Mouse (Mus musculus): ENCODE results near the gene Adcy6. TPM values are rescaled to one million over a fixed set of nuclear protein-coding genes. Genes with fewer than 3 reads are reported as not detected.

The Adcy6 gene
- 2.2 and 3.1 TPM in 2 replicates for total RNA-seq (2015)
- total RNA-seq (2017) = 6.7 and 7.7 TPM in 2 replicates

DNA sequence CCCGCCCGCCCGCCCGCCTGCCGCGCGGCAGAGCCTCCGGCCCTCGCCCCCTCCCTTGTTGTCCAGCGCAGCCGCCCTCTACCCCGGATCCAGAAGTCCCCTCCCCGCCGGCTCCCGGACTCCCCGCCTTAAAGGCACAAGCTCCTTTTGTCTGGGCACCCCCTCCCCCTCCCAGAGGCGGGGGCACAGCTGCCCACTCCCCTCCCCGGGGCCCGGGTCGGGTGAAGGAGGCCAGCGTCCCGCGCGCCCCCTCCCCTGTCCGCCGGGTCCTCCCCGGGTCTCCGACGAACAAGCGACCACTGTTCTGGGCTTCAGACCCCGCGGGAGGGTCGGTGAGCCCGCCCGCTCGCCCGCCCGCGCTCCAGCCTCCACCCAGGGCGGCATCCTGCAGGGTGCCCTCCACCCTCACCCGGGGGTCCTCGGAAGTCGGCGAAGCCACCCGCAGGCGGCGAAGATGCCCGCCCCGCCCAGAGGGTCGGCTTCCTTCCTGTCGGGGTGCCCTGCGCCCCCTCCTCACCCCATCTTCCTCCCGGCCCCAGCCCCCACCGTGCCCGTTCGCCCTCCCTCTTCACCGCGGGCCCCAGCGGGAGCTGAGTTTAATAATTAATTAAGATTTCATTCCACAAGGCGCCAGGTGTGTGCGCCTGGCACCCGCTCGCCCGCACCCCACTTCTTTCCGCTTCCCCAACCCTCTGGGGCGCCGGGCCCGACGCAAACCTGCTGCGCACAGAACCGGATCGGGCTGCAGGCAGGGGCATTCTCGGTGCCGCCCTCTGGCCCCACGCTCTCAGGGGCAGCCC lies at the start of gene Adcy6:
TSS of gene Adcy6 (minus strand) at position 746 of the 800 bp plus-strand sequence.
- 0 out of 2 replicates have a peak, but pooled peaks have one; percentile 16 for ATAC-seq (replicated peaks; ENCODE audit: poor library complexity)

DNA sequence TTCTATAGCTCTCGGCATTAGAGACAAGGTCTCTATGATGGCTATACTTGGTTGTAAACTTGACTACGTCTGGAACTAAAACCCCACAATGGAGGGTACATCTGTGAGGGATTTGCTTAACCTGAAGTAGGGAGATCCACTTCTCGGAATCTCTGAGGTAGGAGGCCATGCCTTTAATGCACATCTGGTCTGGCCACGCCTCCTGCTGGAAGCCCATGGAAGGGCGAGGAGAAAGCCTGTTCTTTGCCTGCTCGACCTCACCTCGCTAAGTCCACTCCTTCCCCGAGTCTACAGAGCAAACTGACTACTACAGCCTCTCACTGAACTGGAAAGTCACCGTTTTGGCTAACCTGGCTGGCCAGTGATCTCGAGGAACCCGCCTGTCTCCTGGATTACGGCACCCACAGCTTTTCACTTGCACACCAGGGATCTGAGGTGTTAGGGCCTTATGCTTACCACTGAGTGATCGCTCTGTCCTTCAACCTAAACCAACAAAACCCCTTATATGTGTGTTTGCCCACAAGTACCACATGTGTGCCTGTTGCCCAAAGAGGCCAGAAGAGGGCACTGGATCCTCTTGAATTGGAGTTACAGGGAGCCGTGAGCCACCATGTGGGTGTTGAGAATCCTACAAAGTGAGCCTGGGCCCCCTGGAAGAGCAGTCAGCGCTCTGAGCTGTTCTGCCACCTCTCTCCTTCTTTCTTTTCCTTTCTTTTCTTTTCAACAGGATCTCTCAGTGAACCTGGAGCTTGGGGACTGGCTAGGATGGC lies 47.3 kb upstream of the Adcy6 start:
- peak; percentile 37; the same call in 1 of the 2 replicates for ATAC-seq (replicated peaks; ENCODE audit: poor library complexity)

DNA sequence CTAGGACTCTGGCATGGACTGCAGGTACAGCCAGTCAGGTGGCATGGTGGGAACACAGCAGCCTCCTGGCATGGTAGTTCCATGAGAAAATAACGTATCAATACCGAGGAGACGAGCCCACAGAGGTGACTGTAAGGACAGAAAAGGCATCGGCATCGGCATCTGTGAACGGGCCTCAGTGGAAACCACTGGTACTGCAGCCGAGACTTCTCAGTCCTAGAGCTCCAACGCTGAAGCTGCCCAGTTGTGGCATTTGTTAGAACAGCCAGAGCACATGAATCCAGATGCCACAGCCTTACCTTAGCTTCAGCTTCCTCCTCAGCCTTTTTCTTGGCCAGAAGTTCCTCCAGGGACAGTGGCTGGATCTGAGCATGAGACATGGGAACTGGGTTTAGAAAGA lies 42.3 kb upstream of the Adcy6 start:
- no peak for ATAC-seq (replicated peaks; ENCODE audit: poor library complexity)

DNA sequence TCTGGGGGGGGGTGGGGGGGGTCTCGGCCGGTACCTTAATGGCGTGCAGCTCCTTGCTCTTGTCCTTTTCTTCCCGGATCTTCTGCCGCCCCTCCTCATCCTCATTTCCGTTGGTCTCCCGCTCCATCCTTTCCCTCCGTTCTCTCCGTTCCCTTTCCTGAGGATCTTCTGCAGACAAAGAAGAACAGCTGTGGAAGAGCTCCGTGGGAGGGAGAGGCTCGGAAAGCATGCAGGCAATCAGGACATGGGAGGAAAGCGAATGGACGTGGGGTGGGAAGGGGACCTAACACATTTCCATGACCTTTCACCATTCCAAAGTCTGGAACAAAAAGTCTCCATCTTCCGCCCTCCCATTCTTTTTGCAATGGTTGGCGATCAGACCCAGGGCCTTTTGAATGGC lies 41.6 kb upstream of the Adcy6 start:
- ATAC-seq (replicated peaks; ENCODE audit: poor library complexity) = no peak

DNA sequence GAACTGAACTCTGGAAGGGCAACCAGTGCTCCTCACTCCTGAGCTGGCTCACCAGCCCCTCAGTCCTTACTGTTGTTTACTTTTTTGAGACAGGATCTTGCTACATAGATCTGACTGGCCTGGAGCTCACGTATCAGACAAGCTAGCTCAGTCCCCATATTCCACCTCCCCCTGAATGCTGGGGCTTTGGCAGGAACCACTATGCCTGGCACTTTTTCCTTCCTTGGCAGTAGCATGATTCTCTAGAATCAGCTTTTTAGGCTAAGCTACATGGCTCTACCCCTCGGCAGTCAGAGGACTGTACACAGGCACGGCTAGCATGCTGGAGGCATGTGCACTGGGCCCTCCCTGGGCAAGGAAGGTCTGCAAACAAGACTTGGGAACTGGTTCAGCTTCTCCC lies 38.2 kb upstream of the Adcy6 start:
- ATAC-seq (replicated peaks; ENCODE audit: poor library complexity) = no peak

DNA sequence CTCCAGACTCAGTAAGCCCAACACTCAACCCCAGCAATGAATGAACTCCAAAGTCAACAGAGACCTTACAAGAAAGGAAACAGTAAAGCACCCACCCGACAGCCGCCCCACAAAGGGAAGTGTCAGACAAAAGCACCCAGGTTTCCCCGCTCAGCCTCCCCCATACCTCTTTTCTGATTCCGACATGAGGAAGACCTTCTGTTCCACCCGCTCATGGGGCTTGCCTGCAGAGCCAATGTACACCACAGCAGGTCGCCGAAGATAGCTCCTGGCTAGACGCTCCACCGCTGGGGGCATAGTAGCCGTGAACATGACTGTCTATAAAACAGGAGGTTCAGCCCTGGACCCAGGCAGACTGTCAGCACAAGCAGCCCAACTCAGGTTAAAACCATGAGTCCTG lies 37.4 kb upstream of the Adcy6 start:
- no peak for ATAC-seq (replicated peaks; ENCODE audit: poor library complexity)

DNA sequence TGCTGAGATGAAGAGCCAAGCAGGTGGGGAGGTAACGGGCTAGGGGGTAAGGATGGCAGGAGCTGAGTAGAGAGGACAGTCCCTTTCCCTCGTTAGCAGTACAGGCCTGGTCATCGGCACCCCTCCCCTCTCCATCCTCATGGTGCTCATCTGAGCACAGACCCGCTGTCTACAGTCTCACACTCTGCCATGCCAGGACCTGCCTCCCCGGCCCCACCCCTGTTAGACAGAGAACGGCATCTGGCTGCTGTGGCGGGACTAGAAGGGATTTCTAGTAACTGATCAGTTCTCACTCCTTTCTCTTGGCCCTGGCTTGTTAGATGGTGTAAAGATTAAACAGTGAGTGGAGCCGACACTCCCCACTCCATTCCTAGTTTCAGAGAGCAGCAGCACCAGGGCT lies 36.9 kb upstream of the Adcy6 start:
- no peak for ATAC-seq (replicated peaks; ENCODE audit: poor library complexity)

DNA sequence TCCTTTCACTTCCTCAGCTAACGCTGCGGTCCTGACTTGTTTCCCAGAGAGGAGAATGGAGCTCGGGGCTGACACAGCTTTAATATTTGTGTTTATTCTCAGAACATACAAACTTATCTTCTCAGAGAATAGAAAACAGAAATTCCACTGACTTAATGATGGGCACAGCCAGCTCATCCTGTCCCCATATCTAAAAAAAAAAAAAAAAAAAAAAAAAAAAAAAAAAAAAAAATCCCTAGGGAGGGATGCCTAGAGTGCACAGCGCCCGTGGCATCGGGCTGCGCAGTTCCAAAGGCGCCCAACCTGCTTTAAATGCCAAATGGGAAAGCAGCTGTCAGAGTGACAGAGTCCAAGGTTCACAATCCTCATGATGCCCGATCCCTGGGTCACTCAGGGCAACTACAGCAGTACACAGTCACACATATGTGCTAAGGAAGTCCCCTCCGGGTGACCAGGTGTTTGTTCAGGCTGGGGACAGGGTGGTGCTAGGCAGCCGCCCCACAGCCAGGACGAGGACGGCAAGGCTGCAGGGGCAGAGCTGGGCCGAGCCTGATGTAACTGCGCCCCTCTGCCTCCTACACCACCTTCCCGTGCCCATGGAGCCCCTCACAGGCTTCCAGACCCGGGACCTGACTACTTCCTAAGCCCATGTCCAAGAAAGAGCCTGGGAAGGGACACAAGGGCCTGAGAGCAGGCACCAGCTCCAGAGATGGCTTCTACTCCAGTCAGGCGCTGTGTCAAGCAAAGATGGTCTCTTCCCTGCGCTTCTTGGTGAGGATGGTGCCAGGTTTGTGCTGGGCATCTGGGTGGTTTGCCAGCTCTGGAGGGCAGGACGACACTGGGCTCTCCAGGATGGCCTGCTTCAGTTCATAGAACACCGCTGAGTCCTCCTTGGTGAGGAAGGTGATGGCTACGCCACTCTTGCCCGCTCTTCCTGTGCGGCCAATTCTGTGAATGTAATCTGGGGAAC lies 35.5 kb upstream of the Adcy6 start:
- no peak for ATAC-seq (replicated peaks; ENCODE audit: poor library complexity)

DNA sequence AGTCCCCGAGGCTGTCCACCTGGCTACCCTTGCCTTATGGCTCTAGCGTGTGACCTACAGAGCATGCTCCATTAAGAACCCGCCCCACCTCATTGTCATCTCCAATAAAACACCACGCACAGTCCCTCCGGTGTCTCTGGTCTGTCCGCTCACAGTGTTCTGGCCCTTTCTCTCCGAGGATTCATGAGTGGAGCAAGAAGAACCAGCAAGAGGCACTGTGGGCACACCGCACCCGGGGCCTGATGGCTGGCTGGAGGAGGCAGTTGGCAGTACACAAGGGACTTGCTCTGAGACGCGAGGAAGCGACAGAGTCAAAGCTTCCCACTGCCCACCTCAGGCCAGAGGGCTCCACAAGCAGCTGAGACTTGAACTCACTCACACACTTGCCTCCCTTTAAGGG lies 34.5 kb upstream of the Adcy6 start:
- ATAC-seq (replicated peaks; ENCODE audit: poor library complexity) = no peak

DNA sequence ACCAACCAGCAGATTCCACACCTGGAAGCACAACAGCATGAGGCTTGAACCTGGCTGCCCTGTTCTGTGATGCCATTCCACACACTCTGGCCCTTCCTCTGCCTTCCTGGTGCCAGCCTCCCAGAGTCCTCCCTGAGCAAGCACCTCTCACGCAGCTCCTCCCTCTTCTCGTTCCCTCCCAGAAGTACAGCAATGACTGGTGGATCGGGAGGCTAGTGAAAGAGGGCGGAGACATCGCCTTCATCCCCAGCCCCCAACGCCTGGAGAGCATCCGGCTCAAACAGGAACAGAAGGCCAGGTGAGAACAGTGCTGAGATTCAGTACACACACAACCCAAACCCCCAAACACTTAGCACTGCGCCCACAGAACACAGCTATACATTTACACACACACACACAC lies 30.3 kb upstream of the Adcy6 start:
- no peak for ATAC-seq (replicated peaks; ENCODE audit: poor library complexity)

DNA sequence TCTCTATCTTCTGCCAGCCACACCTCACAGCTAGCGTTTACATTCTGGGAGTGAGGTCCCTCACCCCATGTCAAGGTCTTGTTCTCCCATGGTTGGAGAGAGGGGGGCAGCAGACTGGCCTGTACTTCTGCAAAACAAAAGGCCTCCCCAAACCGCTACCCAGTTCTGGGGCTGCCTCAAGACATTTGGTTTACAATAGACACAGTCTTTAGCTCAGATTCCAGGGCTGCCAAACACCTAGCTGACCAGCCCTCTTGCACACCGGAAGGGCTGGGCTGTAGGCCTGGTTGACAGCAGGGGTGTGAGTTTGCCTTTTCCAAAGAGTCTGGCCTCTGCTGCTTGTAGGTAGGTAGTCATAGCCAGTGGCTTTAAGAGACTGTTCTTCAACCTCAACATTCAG lies 27.3 kb upstream of the Adcy6 start:
- ATAC-seq (replicated peaks; ENCODE audit: poor library complexity) = no peak

DNA sequence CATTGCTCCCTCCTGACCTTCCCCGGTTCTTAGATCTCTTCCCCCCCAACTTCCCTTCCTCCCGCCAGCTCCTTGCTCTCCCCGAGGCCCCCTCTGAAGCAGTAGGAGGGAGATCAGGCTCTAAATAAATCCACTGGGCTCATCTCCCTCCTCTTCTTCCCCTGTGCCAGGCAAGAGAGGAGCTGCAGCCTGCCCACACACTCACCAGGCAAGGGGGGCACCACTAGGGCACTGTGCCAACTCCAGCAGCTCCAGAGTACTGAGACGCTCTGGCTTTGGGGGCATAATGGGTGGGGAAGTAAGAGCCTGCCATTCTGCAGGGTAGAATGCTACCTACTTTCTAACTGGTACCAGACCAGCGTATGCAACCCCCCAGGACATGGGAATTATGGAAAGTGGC lies 26.6 kb upstream of the Adcy6 start:
- no peak for ATAC-seq (replicated peaks; ENCODE audit: poor library complexity)

DNA sequence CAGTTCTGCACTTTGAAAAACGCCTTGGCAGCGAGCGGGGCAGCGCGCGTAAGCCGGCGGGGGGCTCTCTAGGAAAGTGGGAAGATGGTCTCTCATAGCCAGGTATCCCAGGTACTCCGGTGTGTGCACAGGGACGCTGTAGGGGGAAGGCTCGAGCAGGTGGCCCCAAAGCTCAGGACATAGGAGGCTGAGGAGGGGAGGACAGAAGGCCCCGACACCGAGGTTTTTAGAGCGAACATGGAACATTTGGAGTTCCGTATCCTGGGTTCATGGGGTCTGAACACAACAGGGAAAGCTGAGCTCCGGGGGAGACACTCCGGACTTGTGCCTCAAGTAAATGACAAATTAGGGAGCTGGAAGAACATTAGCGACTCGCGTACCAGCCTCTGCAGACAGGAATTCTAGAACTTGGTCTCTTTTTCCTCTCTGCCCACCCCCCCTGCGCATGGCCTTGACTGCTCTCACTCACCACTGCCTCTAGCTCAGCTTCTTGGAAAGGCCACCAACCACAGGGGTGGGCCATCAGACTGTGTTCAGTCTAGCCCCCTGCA lies 25.5 kb upstream of the Adcy6 start:
- ATAC-seq (replicated peaks; ENCODE audit: poor library complexity) = no peak

DNA sequence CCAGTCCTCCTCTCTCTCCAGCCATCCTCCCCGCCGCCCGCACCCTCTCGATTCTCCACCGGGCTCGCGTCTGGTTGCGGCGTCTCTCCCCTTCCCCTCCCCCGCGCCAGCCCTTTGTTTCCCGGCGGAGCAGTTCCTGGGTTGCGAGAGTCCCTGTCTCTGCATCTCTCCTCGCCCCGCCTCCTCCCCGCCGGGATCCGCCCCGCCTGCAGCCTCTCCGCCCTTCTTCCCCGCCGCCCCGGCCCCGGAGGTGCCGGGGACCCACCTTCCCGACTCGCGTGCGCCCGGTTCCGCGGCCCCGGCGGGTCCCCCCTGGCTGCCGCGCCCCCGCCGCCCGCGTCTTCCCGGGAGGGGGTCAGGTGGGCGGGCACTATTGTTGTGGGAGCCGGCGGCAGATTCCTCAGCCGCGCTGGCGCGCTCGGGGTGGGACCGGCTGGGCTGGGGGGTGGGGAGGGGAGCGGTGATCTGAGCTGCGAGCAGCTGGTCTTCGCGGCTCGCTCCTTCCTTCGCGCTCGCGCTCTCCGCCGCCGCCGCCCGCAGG lies 24.7 kb upstream of the Adcy6 start:
- ATAC-seq (replicated peaks; ENCODE audit: poor library complexity) = peak; percentile 22; the same call in 1 of the 2 replicates

DNA sequence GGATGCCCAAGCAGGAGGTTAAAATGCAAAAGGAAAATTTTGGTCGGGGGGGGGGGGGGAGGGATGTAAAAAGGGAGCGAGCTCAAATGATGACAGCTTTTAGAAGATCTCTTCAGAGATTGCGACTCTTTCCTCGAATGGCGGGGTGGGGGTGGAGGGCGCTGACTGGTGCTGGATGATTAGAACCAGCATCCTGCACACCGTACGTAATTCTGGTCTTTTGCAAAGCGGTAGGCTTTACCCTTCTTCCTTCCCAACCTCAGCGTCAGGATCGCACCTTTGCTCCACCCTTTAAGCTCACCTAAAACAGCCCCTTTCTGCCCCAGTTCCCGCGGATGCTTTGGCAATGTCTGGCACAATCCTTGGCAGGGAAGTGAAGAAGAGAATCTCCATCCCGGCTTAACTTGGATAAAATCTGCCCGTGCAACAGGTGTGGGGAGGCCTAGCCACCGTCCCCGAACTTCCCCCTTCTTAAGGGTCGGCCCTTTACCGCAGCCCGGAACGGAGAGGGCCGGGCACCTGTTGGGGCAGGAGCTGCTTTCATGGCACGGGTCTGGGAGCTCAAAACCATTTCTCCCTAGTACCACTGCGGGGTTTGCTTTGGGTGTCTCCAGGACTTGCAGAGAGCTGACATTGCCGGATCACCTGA lies 24.1 kb upstream of the Adcy6 start:
- ATAC-seq (replicated peaks; ENCODE audit: poor library complexity) = 0 out of 2 replicates have a peak, but pooled peaks have one; percentile 1

DNA sequence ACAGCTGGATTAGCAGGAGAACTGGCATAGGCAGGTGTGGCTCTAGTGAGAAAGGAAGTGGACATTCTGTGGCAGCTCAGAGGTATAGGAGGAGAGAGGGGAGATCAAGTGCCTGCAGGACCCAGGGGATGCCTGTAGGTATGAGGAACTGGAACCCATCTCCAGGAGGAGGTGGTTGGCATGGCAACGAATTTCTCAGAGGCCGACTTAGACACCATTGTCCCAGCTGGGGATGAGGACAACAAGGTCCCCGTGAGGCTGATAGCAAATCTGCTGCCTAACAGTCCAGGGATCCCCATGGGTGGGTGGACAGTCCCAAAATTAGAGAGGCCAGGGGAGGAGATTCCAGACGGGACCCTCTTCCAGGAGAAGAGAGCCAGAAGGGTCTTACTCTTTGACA lies 23.0 kb upstream of the Adcy6 start:
- ATAC-seq (replicated peaks; ENCODE audit: poor library complexity) = no peak

DNA sequence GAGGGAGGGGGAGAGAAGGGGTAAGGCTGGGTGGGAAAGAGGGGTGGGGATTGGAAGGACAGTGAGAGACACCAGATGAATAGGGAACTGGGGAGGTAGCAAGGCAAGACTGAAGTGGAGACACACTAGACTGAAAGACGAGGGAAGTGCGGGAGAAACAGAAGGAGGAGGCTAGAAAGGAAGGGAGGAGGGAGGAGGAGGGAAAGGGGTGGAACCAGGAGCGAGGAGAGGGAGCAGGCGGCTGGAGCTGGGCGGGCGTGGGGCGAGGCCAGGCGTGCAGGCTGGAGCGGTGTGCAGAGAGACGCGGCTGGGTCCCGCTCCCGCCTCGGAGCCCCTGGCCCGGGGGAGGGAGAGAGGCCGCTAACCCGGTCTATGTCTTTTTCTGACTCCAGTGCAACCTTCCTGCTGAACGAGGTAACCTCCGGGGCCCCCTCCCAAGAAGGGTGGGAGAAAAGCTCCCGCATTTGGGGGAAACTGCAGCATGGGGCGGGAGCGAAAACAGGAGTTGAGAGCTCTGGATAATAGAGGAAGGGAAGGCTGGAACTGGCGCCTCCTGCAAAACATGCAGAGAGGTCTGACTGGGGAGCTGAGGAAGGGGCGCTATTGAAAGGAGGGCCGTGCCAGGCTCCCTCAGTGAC lies 22.4 kb upstream of the Adcy6 start:
- ATAC-seq (replicated peaks; ENCODE audit: poor library complexity) = no peak

DNA sequence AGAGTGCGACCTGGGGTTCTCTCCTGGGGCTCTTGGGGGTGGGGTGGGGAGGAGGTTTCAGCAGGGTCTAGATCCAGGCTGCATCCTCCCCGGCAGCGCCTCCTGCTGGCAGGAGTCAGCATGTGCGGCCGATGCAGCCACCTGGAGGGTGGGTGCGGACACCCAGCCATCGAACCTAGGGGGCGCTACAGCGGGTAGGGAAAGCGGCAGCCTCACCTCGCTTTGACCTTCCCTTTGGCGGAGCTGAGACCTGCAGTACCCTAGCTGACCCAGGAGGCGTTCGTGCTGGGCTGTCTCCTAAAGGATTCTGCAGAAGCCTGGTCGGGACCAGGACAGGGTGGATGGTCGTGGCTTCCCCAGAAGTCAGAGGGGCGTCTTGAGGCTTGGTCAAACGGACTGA lies 21.6 kb upstream of the Adcy6 start:
- ATAC-seq (replicated peaks; ENCODE audit: poor library complexity) = peak; percentile 77

DNA sequence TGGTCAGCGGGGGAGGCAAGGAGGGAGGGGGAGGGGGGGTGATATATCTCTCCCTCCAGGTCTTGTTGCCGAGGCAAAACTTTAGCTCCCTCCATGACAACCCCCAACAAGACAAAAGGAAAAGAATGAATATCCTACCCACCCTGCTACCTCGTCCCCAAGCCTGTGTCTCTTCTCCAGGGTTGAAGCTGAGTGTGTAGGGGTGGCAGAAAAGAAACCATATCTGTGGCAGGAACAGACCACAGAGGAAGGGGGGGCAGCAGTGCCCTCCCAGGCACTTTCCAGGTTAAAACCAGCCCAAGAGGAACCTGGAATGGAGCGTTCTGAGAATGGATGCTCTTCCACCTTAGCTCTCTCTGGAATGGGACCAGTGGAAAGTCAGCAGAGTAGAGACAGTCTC lies 20.7 kb upstream of the Adcy6 start, which contains the start of gene Cacnb3:
TSS of gene Cacnb3 (plus strand) at position 301 of the 400 bp plus-strand sequence.
- no peak for ATAC-seq (replicated peaks; ENCODE audit: poor library complexity)

All from megakaryocyte progenitor cell, adult 5-6 weeks (primary cell).